Mouse (Mus musculus) embryonic fibroblast, embryonic 13.5 days (primary cell): ENCODE data around the gene Sh3bp5l.

Experiments used
- CTCF ChIP-seq: IDR thresholded peaks from 2 replicates; pipeline ENCODE4 v1.5.1; 2011; ENCODE audit warnings: mild to moderate bottlenecking, control low read depth, low read length, moderate library complexity, borderline replicate concordance; ENCODE audit not compliant: insufficient read depth
- POLR2A ChIP-seq: IDR thresholded peaks from 2 replicates; pipeline ENCODE4 v1.6.1; 2011; ENCODE audit warnings: low read depth, mild to moderate bottlenecking, control low read depth, low read length, moderate library complexity

DNA sequence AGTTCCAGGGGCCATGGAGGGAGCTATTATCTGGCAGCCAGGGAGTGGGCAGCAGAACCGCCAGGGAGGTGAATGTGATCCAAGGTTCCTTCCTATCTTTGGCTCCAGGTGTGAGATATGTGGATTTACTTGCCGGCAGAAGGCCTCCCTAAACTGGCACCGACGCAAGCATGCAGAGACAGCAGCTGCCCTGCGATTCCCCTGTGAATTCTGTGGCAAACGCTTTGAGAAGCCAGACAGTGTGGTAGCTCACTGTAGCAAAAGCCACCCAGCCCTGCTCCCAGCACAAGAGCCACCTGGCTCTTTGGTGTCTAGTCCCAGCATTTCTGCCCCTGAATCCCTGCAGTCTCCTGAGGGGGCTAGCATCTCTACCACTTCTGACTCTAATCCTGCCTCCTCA lies 16.5 kb upstream of the Sh3bp5l start:
- TF ChIP-seq POLR2A (no peak), CTCF (no peak)
